Mouse (Mus musculus): Measurements from ENCODE around the gene C2cd2l.

GRCm38 (mm10) chr9:44343290-44343689 is 23.2 kb upstream of the C2cd2l start:
- TF ChIP-seq CTCF (conservative IDR thresholded peaks at IDR 0.05; ENCODE audit: insufficient read depth, insufficient read length, low read depth, low read length): no peak
- TF ChIP-seq POLR2A (IDR thresholded peaks at IDR 0.05; ENCODE audit: low read depth, low read length): no peak

Measured in kidney, adult 2 months (tissue).